Mouse (Mus musculus) ES-Bruce4 (cell line): Measurements from ENCODE around the gene Chmp6.

Source experiments
- CTCF ChIP-seq: IDR thresholded peaks from one replicate; pipeline ENCODE4 v1.8.1; 2011; ENCODE audit warnings: low read depth, low read length
- EP300 ChIP-seq: IDR thresholded peaks from 2 replicates; pipeline ENCODE4 v1.6.1; 2011; ENCODE audit warnings: low read depth, low read length; ENCODE audit not compliant: insufficient read depth
- POLR2A ChIP-seq: IDR thresholded peaks from one replicate; pipeline ENCODE4 v1.8.1; 2011; ENCODE audit warnings: low read length; ENCODE audit not compliant: insufficient read depth

DNA sequence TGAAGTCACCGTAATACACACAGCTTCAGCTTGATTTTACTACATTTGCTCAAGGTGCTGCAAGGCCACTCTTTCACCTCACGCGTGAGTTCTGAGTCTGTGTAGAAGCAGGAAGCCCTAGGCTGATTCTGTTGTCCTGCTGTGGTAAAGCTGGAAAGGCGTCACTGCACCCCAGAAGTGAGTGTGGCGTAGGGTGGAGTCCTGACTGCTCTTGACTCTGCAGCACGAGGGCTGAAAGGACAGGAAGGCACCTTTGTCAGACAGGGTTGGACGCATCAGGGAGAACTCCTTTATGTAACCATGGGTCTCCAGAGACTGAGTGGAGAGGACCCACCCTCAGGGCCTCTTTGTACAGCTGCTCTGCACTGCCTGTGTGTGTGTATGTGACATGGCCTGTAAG, 36.1 kb upstream of the Chmp6 start:
- TF ChIP-seq POLR2A = no peak
- no peak for TF ChIP-seq CTCF
- no peak for TF ChIP-seq EP300
